Mouse (Mus musculus): ENCODE measurements around the gene C5ar2.

- TF ChIP-seq CTCF (IDR thresholded peaks at IDR 0.05; ENCODE audit: insufficient read depth, low read depth, low read length): no peak
- TF ChIP-seq POLR2A (IDR thresholded peaks at IDR 0.05; ENCODE audit: insufficient read depth, low read depth, low read length): no peak
These were observed 56.5 kb downstream of the C5ar2 start for GRCm38 (mm10) chr7:16187494-16187893.
